Mouse (Mus musculus) MEL (cell line): ENCODE results near the gene Tecta.

Experiments
- CTCF ChIP-seq, 3 experiments: IDR thresholded peaks in 2 of 3; conservative IDR thresholded peaks in 1 of 3; 2 replicates each; pipeline ENCODE4 v1.5.1; 2011 to 2012; ENCODE audit warnings: low read length in 3 of 3, low read depth in 2 of 3, mild to moderate bottlenecking in 2 of 3, improper control_type of control experiment in 1 of 3, inconsistent platforms in 1 of 3, mixed read lengths in 1 of 3, moderate library complexity in 1 of 3; ENCODE audit not compliant: control insufficient read depth in 1 of 3, insufficient read depth in 1 of 3, poor library complexity in 1 of 3, severe bottlenecking in 1 of 3
- ETS1 ChIP-seq: IDR thresholded peaks from 2 replicates; pipeline ENCODE4 v1.6.1; 2012; ENCODE audit warnings: low read depth, mild to moderate bottlenecking, inconsistent platforms, low read length, improper control_type of control experiment, moderate library complexity
- MAZ ChIP-seq: IDR thresholded peaks from 2 replicates; pipeline ENCODE4 v1.6.1; 2012; ENCODE audit warnings: low read depth, mild to moderate bottlenecking, inconsistent platforms, low read length, improper control_type of control experiment
- POLR2A ChIP-seq, 2 experiments: IDR thresholded peaks; 2 replicates each; pipeline ENCODE4 v1.6.1; 2011 to 2012; ENCODE audit warnings: low read length in 2 of 2, mild to moderate bottlenecking in 2 of 2, control low read depth in 1 of 2, improper control_type of control experiment in 1 of 2, low read depth in 1 of 2, moderate library complexity in 1 of 2; ENCODE audit not compliant: control insufficient read depth in 1 of 2, insufficient read depth in 1 of 2, poor library complexity in 1 of 2
- RAD21 ChIP-seq: IDR thresholded peaks from 2 replicates; pipeline ENCODE4 v1.6.1; 2011; ENCODE audit warnings: mild to moderate bottlenecking, low read depth, low read length, improper control_type of control experiment
- USF2 ChIP-seq, 2 experiments: IDR thresholded peaks; 2 replicates each; pipeline ENCODE4 v1.6.1; 2011 to 2012; ENCODE audit warnings: improper control_type of control experiment in 2 of 2, low read length in 2 of 2, borderline replicate concordance in 1 of 2, inconsistent platforms in 1 of 2, low read depth in 1 of 2, mild to moderate bottlenecking in 1 of 2; ENCODE audit not compliant: insufficient read depth in 1 of 2

GRCm38 (mm10) chr9:42399829-42400228, at the start of gene Tecta:
- no peak for TF ChIP-seq ETS1
- no peak for TF ChIP-seq CTCF (IDR thresholded peaks at IDR 0.05 in 2 of 3, conservative IDR thresholded peaks at IDR 0.05 in 1 of 3; ENCODE audit: control insufficient read depth in 1 of 3, insufficient read depth in 1 of 3, low read depth in 2 of 3, low read length in 3 of 3, poor library complexity in 1 of 3, severe bottlenecking in 1 of 3)
- no peak for TF ChIP-seq POLR2A (IDR thresholded peaks at IDR 0.05; ENCODE audit: control insufficient read depth in 1 of 2, insufficient read depth in 1 of 2, low read depth in 1 of 2, low read length in 2 of 2, poor library complexity in 1 of 2)
- TF ChIP-seq USF2 (IDR thresholded peaks at IDR 0.05; ENCODE audit: borderline replicate concordance in 1 of 2, insufficient read depth in 1 of 2, low read depth in 1 of 2, low read length in 2 of 2), result no peak
- TF ChIP-seq MAZ, result no peak
- TF ChIP-seq RAD21, result no peak
